Mouse (Mus musculus) kidney, embryonic 15.5 days (tissue): ENCODE data around the gene Eif2ak1. TPM values are rescaled to one million over a fixed set of nuclear protein-coding genes. Genes with fewer than 3 reads are reported as not detected.
"Not testable (repeated sequence)": the region's sequence is repeated elsewhere in the genome, so short reads cannot be mapped to it uniquely, and the experiment has no call there.

Experiments used
- ATAC-seq: fragments of 200-750 bp; cut with Nextera tagmentation; replicated peaks from 2 replicates; pipeline ENCODE4 v1.8.0; 2017; ENCODE audit warnings: moderate TSS enrichment; ENCODE audit not compliant: low FRiP score
- H3K27ac ChIP-seq: fragments of 300-500 bp; sonication (generic); 2 replicates; pipeline ENCODE4 v1.5.1; 2015; ENCODE audit warnings: mild to moderate bottlenecking, inconsistent platforms
- H3K27me3 ChIP-seq: fragments of 300-500 bp; sonication (generic); 2 replicates; pipeline ENCODE4 v1.6.1; 2015; ENCODE audit warnings: inconsistent platforms
- H3K36me3 ChIP-seq: fragments of 300-500 bp; sonication (generic); 2 replicates; pipeline ENCODE4 v1.6.1; 2015; ENCODE audit warnings: inconsistent platforms
- H3K4me1 ChIP-seq: fragments of 300-500 bp; sonication (generic); 2 replicates; pipeline ENCODE4 v1.6.1; 2015; ENCODE audit warnings: inconsistent platforms
- H3K4me2 ChIP-seq: fragments of 300-500 bp; sonication (generic); 2 replicates; pipeline ENCODE4 v1.6.1; 2015; ENCODE audit warnings: moderate library complexity, mild to moderate bottlenecking, inconsistent platforms
- H3K4me3 ChIP-seq: fragments of 300-500 bp; sonication (generic); replicated peaks from 2 replicates; pipeline ENCODE4 v1.5.1; 2015; ENCODE audit warnings: mild to moderate bottlenecking, inconsistent platforms
- H3K9ac ChIP-seq: fragments of 300-500 bp; sonication (generic); 2 replicates; pipeline ENCODE4 v1.6.1; 2015; ENCODE audit warnings: mild to moderate bottlenecking, inconsistent platforms
- H3K9me3 ChIP-seq: fragments of 300-500 bp; sonication (generic); replicated peaks from 2 replicates; pipeline ENCODE4 v1.6.1; 2016; ENCODE audit warnings: inconsistent platforms
- WGBS: fragments of 180-500 bp; shearing (Covaris S2); methylation state at CpG from one replicate; pipeline ENCODE4 v1.1.7; 2015; ENCODE audit warnings: mixed read lengths; 5-methylcytosine and 5-hydroxymethylcytosine counted together
- polyA plus RNA-seq: library from polyadenylated mRNA; unstranded; fragments of >200 nt; fragmentation: Nextera tagmentation; extraction: Ambion mirVana; gene quantifications from 2 replicates; pipeline ENCODE4 v1.2.1, GENCODE M21; 2015

The Eif2ak1 gene
- polyA plus RNA-seq: 41.1 and 43.3 TPM in 2 replicates

DNA sequence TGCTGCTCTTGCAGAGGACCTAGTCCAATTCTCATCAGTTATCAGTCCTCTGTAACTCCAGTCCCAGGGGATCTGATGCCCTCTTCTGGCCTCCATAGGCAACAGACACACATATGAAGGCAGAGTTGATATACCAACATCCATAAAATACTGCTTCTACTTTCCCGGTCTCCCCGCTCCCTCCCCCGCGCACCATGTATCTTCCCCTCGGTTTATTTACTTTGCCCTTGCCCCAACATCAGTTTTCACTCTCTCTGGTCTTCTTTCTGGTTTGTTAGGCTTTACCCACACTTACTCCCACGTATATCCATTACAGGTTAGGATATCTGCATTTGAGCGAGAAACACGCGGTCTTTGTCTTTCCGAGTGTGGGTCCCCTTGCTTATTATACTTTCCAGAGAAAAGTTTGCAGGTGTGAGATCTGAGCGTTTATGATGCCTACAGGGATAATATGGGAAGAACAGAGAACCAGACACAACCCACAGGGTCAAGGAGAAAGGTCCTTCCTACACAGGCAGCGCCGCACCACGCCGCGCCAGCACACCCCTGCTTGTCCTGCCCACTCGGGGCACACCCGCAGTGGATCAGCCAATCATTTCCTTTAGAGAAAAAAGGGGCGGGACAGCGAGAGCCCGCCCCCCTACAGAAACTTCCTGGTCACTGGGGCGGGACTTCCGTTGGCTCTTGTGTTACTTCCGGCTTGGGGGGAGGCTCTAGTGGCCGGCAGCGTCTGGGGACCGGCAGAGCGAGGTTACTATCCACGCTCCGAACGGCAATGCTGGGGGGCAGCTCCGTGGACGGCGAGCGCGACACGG, at the start of gene Eif2ak1:
Eif2ak1 (plus strand) TSS at position 673 of the 815 bp plus-strand sequence.
- no peaks in the 10 kb centered on the region for H3K27me3 ChIP-seq
- no peaks in the 10 kb centered on the region for H3K36me3 ChIP-seq
- H3K4me2 ChIP-seq: peak within 1 kb of the TSS; percentile 85
- peak within 1 kb of the TSS; percentile 77 for H3K4me3 ChIP-seq
- peak within 1 kb of the TSS; percentile 69 for H3K9ac ChIP-seq
- under 1% methylated on average over 37 of the region's 37 CpGs for WGBS
- peak within 1 kb of the TSS; percentile 83 for H3K27ac ChIP-seq
- ATAC-seq: peak; percentile 99
- peaks cover 13% of the 10 kb centered on the region for H3K4me1 ChIP-seq
- no peaks in the 10 kb centered on the region for H3K9me3 ChIP-seq

- H3K4me2 ChIP-seq: no peak overlapping the region
- H3K4me1 ChIP-seq: no peaks in the 10 kb centered on the region
- ATAC-seq: no peak
- H3K27ac ChIP-seq: no peak overlapping the region
- no peak overlapping the region for H3K4me3 ChIP-seq
- H3K36me3 ChIP-seq: no peaks in the 10 kb centered on the region
- H3K9ac ChIP-seq: no peak overlapping the region
- no peaks in the 10 kb centered on the region for H3K27me3 ChIP-seq
- 0 out of 2 replicates have a peak, but pooled peaks cover 3% of the 10 kb centered on the region for H3K9me3 ChIP-seq
- 84% methylated on average over 8 of the region's 8 CpGs for WGBS
Measured at GRCm38 (mm10) chr5:143781951-143782350, 35.6 kb upstream of the Eif2ak1 start.

- H3K4me1 ChIP-seq: no peaks in the 10 kb centered on the region
- H3K36me3 ChIP-seq: no peaks in the 10 kb centered on the region
- 78% methylated on average over 6 of the region's 6 CpGs for WGBS
- no peaks in the 10 kb centered on the region for H3K27me3 ChIP-seq
- H3K4me3 ChIP-seq: no peak overlapping the region
- 0 out of 2 replicates have a peak, but pooled peaks cover 5% of the 10 kb centered on the region for H3K9me3 ChIP-seq
- no peak overlapping the region for H3K4me2 ChIP-seq
- no peak for ATAC-seq
- H3K9ac ChIP-seq: no peak overlapping the region
- H3K27ac ChIP-seq: no peak overlapping the region
Measured at GRCm38 (mm10) chr5:143785391-143785790, 32.2 kb upstream of the Eif2ak1 start.

GRCm38 (mm10) chr5:143801216-143801615, 16.4 kb upstream of the Eif2ak1 start:
- 86% methylated on average over 6 of the region's 6 CpGs for WGBS
- not testable (repeated sequence) for H3K36me3 ChIP-seq, ATAC-seq, H3K27me3 ChIP-seq, H3K4me2 ChIP-seq, H3K27ac ChIP-seq, H3K4me1 ChIP-seq, H3K9me3 ChIP-seq, H3K4me3 ChIP-seq, H3K9ac ChIP-seq

- no peaks in the 10 kb centered on the region for H3K27me3 ChIP-seq
- no peaks in the 10 kb centered on the region for H3K36me3 ChIP-seq
- 86% methylated on average over 18 of the region's 18 CpGs for WGBS
- no peak overlapping the region for H3K27ac ChIP-seq
- no peak overlapping the region for H3K9ac ChIP-seq
- no peak for ATAC-seq
- no peaks in the 10 kb centered on the region for H3K9me3 ChIP-seq
- no peak overlapping the region for H3K4me3 ChIP-seq
- H3K4me1 ChIP-seq: no peaks in the 10 kb centered on the region
- H3K4me2 ChIP-seq: no peak overlapping the region
Measured at GRCm38 (mm10) chr5:143804056-143804765, 13.4 kb upstream of the Eif2ak1 start.

GRCm38 (mm10) chr5:143807268-143807667, 10.3 kb upstream of the Eif2ak1 start:
- no peak overlapping the region for H3K4me3 ChIP-seq
- no peaks in the 10 kb centered on the region for H3K36me3 ChIP-seq
- H3K4me1 ChIP-seq: no peaks in the 10 kb centered on the region
- H3K4me2 ChIP-seq: no peak overlapping the region
- no peaks in the 10 kb centered on the region for H3K27me3 ChIP-seq
- H3K27ac ChIP-seq: no peak overlapping the region
- no peaks in the 10 kb centered on the region for H3K9me3 ChIP-seq
- 60% methylated on average over 3 of the region's 3 CpGs for WGBS
- H3K9ac ChIP-seq: no peak overlapping the region
- ATAC-seq: no peak

DNA sequence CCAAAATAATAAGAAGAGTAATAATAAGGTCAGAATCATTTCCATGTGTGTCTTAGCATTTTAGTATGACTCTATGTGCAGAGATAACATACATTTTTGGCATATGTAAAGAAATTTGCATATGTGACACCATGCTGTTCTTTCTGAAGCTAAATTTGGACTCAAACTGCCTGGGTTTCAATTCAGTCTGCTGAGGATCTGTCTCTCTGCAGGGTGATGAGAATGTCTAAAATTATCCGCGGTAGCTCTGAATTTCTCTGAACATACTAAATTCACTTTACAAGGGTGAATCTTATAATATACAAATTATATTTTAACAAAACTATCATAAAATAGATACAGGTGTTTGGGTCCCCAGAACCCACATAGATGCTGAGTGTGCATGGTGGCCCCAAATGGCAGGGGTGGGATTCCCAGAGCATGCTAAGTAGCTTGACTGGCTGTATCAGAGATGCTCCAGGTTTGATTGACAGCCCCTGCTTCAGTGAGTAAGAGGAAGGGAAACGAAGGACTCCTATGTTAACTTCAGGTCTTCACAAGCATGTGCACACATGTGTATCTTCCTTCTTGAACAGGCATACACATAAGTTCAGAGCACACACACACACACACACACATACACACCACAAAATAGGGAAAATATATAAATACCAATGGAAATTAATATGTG, 8.0 kb upstream of the Eif2ak1 start:
- Histone ChIP-seq H3K27ac (no peak overlapping the region), H3K4me1 (no peaks in the 10 kb centered on the region), H3K9me3 (no peaks in the 10 kb centered on the region), H3K9ac (no peak overlapping the region), H3K4me2 (no peak overlapping the region), H3K4me3 (no peak overlapping the region), H3K27me3 (no peaks in the 10 kb centered on the region), H3K36me3 (no peaks in the 10 kb centered on the region)
- WGBS: 85% methylated on average over 3 of the region's 3 CpGs
- no peak for ATAC-seq

DNA sequence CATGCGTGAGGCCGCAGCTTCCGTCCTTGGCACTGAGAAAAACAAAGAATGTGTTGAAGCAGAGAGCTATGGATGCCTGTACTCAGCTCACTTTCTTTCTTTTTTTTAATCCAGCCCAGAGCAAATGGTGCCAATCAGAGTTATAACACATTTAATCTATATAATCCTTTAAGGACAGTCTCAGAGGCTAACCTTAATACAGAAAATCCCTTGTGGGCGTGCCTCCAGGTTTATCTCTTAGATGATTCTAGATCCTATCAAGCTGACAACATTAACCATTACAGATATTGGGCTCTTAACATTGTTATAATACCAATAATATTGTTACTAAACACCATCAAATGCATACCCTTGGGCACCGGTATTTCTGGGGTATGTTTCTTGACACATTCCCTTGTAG, 5.9 kb upstream of the Eif2ak1 start:
- no peaks in the 10 kb centered on the region for H3K36me3 ChIP-seq
- H3K27ac ChIP-seq: no peak overlapping the region
- no peak for ATAC-seq
- H3K27me3 ChIP-seq: no peaks in the 10 kb centered on the region
- H3K9me3 ChIP-seq: no peaks in the 10 kb centered on the region
- WGBS: 86% methylated on average over 5 of the region's 5 CpGs
- no peak overlapping the region for H3K4me3 ChIP-seq
- H3K4me1 ChIP-seq: no peaks in the 10 kb centered on the region
- no peak overlapping the region for H3K4me2 ChIP-seq
- H3K9ac ChIP-seq: no peak overlapping the region

GRCm38 (mm10) chr5:143814626-143815025, 3.0 kb upstream of the Eif2ak1 start:
- H3K4me1 ChIP-seq: peaks cover 13% of the 10 kb centered on the region
- no peak overlapping the region for H3K27ac ChIP-seq
- no peaks in the 10 kb centered on the region for H3K9me3 ChIP-seq
- H3K4me3 ChIP-seq: no peak overlapping the region
- ATAC-seq: no peak
- 64% methylated on average over 2 of the region's 2 CpGs for WGBS
- H3K9ac ChIP-seq: no peak overlapping the region
- no peak overlapping the region for H3K4me2 ChIP-seq
- no peaks in the 10 kb centered on the region for H3K36me3 ChIP-seq
- no peaks in the 10 kb centered on the region for H3K27me3 ChIP-seq

GRCm38 (mm10) chr5:143817931-143818311, 333 bp downstream of the Eif2ak1 start:
- H3K9me3 ChIP-seq: no peaks in the 10 kb centered on the region
- H3K27me3 ChIP-seq: no peaks in the 10 kb centered on the region
- H3K9ac ChIP-seq: peak overlapping the region; percentile 69
- peaks cover 13% of the 10 kb centered on the region for H3K4me1 ChIP-seq
- H3K4me2 ChIP-seq: peak overlapping the region; percentile 85
- under 1% methylated on average over 32 of the region's 32 CpGs for WGBS
- peak; percentile 67 for ATAC-seq
- H3K36me3 ChIP-seq: no peaks in the 10 kb centered on the region
- peak overlapping the region; percentile 77 for H3K4me3 ChIP-seq
- H3K27ac ChIP-seq: peak overlapping the region; percentile 55

GRCm38 (mm10) chr5:143818461-143818860, 873 bp downstream of the Eif2ak1 start:
- Histone ChIP-seq H3K36me3 (no peaks in the 10 kb centered on the region), H3K4me3 (peak overlapping the region; percentile 77), H3K27ac (no peak overlapping the region), H3K27me3 (no peaks in the 10 kb centered on the region), H3K4me2 (peak overlapping the region; percentile 85), H3K9me3 (no peaks in the 10 kb centered on the region), H3K9ac (peak overlapping the region; percentile 69), H3K4me1 (peaks cover 13% of the 10 kb centered on the region)
- ATAC-seq: no peak
- WGBS: 10% methylated on average over 10 of the region's 10 CpGs

DNA sequence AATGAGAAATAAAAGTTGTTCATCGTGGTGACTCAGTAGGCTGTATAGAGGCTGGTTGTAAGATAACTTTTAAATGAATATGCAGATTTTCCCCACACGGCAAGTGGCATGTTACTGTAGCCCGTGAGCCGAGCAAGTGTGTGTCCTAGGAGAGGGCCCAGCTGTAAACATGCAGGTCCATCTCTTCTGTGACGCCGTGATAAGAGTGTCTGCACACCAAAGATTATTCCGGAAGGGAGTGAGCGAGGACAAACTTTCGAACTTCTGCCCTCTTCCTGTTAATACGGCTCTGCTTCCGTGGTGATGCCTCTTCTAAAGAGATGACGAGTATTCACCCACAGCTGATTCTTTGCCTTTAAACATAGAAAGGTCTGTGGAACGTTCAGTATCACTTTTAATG, 1.4 kb downstream of the Eif2ak1 start:
- no peaks in the 10 kb centered on the region for H3K36me3 ChIP-seq
- 79% methylated on average over 13 of the region's 13 CpGs for WGBS
- peak; percentile 30; the same call in 1 of the 2 replicates for ATAC-seq
- H3K27ac ChIP-seq: no peak overlapping the region
- H3K4me1 ChIP-seq: peaks cover 13% of the 10 kb centered on the region
- peak overlapping the region; percentile 69; the same call in 1 of the 2 replicates for H3K9ac ChIP-seq
- no peaks in the 10 kb centered on the region for H3K9me3 ChIP-seq
- peak overlapping the region; percentile 77 for H3K4me3 ChIP-seq
- H3K27me3 ChIP-seq: no peaks in the 10 kb centered on the region
- peak overlapping the region; percentile 85 for H3K4me2 ChIP-seq
